22 mouse cellular contexts compared by ENCODE assay signal in genomic region chr3:146135417-146135816, GRCm38 (mm10). TPM values are rescaled to one million over a fixed set of nuclear protein-coding genes. Genes with fewer than 3 reads are reported as not detected.
"Had no signal": no experiment of that assay in that cellular context is flagged by ENCODE, and none has a peak within 500 bp of the region (broad histone marks: within the 10 kb centered on the region; RNA-seq: fewer than 3 reads in every experiment).

No protein-coding gene starts in this region.

- H3K4me2 ChIP-seq: liver, embryonic 12.5 days; lung, embryonic 14.5 days; midbrain, embryonic 11.5 days; neural tube, embryonic 12.5 days had no signal

- H3K27me3 ChIP-seq: liver, embryonic 12.5 days; neural tube, embryonic 12.5 days had no signal

- H3K27ac ChIP-seq: liver, embryonic 12.5 days; liver, embryonic 14.5 days; macrophage; neural tube, embryonic 12.5 days had no signal

- H3K4me3 ChIP-seq: liver, embryonic 12.5 days; megakaryocyte, embryonic 14.5 days; neural tube, embryonic 12.5 days had no signal

- H3K36me3 ChIP-seq: liver, embryonic 12.5 days; neural tube, embryonic 12.5 days had no signal

- H3K9me3 ChIP-seq: liver, embryonic 12.5 days; megakaryocyte, embryonic 14.5 days; neural tube, embryonic 12.5 days had no signal

- ATAC-seq: liver, embryonic 12.5 days had no signal

- H3K4me1 ChIP-seq: liver, embryonic 12.5 days; neural tube, embryonic 12.5 days had no signal

- H3K9ac ChIP-seq: liver, embryonic 12.5 days; liver, embryonic 14.5 days; lung, embryonic 14.5 days; neural tube, embryonic 12.5 days had no signal

- DNase-seq: lung, embryonic 14.5 days; lung, postnatal 14 days; lung, postnatal 36 days; midbrain, embryonic 14.5 days; retina, postnatal 1 day; right cerebral cortex, adult 18-20 months; right cerebral cortex, postnatal 25 days; right cerebral cortex, postnatal 4 days; thymus, adult 2 months; thymus, postnatal 25 days had no signal

RNA-seq across cellular contexts. Expression of gene Mcoln2, which starts 14.2 kb away (rescaled TPM):
- polyA plus RNA-seq: neural tube, embryonic 14.5 days had no signal

RNA-seq across cellular contexts. Expression of gene Wdr63, which starts 27.5 kb away (rescaled TPM):
- total RNA-seq: monocyte, adult 5-6 weeks; neutrophil, adult 5-6 weeks had no signal
- polyA plus RNA-seq: liver, embryonic 16.5 days; lung, embryonic 14.5 days; midbrain, embryonic 11.5 days; small intestine, adult 2 months; stomach, embryonic 14.5 days had no signal
